Mouse (Mus musculus) c-Kit-positive CD71-positive TER-119-positive erythroid progenitor cells, embryonic 14.5 days (primary cell): Measurements from ENCODE around the gene Olfr460.
"Not testable (repeated sequence)": the region's sequence is repeated elsewhere in the genome, so short reads cannot be mapped to it uniquely, and the experiment has no call there.

Experiments
- DNase-seq: peaks from one replicate; pipeline ENCODE4 v3.0.0-alpha.2; 2013; ENCODE audit warnings: low spot score

Gene Olfr460

DNA sequence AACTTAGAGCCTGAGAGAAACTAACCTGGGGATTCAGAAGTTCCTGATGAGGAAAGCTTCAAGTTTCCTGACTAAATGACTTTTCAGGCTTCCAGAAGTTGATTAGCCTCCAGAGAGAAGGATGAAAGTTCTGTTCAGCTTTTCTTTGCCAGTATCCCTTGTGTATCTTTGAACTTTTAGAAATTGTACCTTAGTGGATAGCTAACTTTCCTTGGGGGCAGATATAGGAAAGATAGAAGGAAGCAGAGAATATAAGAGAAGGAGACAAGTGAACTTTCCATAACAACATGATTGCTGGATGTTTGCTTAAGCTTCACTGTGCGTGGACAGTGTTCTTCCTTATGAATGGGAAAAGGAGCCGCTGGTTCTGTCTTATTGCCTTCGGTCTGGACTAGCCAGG lies at the start of gene Olfr460:
Gene Olfr460 (plus strand): TSS at position 301 of the 400 bp plus-strand sequence.
- DNase-seq = no peak

DNA sequence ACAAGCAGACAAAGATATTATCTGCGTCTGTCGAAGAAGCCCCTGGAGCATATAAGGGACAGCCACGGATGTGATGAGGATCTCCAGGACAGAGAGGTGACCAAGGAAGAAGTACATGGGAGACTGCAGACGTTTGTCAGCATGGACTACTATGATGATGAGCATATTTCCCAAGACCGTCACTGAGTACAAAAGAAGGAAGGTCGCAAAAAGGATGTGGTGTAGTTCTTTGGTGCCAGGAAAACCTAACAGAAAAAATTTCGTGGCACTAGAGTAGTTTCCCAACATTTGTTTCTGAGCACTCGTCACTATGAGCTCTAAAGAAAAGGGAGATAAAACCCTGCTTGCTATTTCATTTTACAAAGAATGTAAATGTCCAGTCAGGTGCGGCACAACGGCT lies 24.6 kb upstream of the Olfr460 start:
- no peak for DNase-seq

DNA sequence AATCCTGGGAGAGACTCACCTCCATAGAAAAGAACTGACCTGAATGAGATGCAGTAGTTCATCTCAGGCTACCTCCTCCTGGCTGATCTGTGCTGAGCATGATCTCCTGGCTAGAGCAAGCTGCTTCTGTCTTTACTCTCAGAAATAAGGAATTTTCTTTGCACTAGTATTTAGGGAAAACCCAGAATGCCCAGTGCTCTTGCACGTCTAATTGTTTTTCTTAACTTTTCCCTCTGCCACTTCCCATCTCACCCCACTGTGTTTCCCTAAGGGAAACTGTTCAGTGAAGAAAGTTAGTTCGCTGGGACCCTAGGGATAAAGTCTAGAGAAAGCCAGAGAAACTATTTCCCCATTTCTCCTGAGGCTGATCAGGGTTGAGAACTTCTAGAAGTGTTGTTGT lies 14.3 kb upstream of the Olfr460 start, which contains the start of gene Olfr461:
Gene Olfr461 (minus strand): TSS at position 101 of the 400 bp plus-strand sequence.
- no peak for DNase-seq

DNA sequence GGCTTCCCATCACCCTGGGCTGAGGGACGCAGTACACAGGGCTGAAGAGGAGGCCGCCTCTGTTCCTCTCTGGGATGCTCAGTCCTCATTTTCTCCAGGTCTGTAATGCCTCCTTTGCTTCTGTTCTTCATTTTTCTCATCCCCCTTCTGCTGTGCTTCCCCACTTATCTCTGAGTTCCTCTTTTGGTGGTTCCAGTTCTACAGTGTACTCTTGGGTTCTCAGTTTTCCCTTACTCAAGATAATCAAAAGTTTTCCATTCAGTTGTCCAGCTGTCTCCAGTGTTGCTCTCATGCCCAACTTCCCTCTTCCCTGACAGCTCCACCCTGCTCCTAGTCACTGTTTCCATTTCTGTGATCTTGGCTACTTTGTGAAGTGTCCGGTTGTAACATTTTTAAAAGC lies 4.3 kb downstream of the Olfr460 start:
- DNase-seq = no peak

DNA sequence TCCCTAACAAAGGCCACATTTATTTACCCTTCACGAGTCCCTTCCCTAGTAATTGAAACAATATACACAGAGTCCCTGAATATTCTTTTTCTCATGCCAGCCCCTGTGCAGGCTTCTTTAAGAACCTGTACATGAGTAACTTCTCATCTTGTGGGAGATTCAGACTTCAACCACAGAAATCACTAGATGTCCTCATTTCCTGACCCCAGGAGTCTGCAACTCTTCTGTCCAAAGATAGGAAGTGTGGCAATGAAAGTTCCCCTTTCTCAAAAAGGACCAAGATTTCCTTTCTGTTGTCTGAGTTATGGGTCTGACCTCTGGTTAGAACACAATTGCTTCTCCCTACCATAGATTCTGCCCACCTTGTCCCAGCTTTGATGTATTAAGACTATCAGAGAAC lies 7.0 kb downstream of the Olfr460 start:
- no peak for DNase-seq

DNA sequence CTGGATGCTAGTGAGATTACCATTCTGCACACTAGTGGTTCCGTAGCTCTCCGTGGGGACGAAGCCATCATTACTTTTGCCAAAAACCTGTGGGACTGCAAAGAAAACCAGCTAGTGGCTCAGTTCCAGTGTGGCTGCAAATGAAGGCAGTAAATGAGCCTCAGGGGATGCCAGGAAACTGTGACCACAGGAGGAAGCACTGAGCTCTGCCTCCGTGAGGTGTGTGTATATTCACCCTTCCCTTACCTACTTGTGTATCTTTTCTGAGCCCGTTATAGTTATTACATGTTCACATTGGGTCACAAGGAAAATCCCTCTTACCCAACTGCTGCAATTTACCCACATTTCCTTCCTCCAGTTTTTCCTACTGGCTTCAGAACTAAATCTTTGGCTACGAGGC lies 15.0 kb downstream of the Olfr460 start:
- no peak for DNase-seq

DNA sequence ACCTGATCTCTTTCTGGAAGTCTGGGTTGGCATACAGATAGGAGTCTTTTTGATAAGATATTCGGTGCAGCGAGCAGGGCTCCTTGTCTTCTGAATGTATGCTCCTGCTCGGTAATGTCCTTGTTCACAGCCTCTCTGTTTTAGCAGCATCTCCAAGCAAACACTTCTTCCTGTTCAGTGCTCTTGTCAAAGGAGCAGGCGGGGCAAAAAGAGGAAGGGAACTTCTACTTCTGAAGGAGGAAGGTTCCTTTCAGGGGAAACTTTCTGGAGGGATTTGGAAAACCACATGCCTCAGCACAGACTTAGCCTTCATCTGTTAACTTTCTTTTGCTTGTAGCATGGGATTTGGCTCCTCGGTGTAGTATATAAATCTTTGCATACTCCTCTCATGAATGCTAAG lies 16.4 kb downstream of the Olfr460 start, which contains the start of gene Clec5a:
Gene Clec5a (minus strand): TSS at position 177 of the 400 bp plus-strand sequence.
- DNase-seq = no peak

DNA sequence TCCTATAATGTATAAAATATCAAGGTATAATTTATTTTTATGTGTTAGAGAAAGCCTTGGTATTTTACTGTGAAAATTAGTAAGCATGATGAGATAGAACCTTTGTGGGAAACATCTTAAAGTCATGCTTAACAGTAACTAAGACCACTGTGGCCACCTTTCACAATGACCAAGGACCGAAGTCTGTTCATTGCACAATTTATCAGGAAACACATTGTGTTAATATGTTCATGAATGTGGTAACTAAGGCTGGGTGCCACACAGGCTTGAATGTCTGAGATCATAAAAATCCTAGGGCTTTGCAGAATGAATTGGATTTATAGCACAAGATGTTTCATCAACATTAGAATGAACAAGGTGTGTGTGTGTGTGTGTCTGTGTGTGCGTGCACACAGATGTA lies 19.1 kb downstream of the Olfr460 start:
- no peak for DNase-seq

DNA sequence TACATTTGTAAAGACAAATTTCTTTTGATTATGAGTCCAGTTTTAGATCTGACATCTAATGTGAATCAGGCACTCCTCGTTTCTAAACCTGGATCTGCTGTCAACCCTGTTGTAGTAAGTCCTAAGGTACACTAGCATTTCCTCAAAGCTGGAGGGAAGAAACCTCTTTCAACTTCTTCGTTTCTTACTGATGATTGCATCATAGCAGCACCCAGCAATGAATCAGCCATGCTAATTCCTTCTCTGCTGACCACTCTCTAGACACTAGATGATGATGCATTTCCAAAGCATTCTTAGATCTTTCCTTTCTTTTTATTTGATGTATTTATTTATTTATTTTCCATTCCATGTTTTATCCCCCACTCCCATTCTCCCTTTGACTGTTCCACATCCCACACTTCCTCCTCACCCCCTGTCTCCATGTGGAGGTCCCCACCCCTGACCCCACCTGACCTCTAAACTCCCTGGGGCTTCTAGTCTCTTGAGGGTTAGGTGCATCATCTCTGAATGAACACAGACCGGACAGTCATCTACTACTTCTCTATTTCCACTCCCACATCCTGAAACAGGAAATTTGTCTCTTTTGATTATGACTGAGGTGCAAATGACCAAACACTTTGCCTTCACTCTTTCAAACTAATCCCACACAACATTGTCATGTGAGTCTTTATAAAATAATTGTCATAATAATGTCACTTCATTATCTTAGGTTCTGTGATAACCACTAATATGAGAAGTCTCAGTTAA lies 25.7 kb downstream of the Olfr460 start:
- DNase-seq = no peak

DNA sequence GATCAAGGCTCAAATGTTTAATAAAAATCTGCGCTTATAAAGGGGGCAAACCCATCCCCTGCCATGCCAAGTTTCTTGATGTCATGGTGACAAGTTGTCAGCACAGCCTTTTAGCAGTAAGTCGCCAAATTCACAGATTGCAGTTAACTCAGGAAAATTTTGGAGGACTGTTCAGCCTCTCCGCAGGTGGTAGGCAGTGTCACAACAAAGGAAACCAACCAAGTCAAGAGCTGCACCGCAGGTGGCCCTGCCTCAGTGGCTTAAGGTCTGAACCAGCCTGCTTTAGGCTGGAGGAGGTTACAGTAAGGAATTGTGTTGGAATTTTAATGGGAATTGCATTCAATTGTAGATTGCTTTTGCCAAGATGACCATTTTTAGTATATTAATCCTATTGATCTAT lies 29.3 kb downstream of the Olfr460 start:
- DNase-seq = not testable (repeated sequence)

DNA sequence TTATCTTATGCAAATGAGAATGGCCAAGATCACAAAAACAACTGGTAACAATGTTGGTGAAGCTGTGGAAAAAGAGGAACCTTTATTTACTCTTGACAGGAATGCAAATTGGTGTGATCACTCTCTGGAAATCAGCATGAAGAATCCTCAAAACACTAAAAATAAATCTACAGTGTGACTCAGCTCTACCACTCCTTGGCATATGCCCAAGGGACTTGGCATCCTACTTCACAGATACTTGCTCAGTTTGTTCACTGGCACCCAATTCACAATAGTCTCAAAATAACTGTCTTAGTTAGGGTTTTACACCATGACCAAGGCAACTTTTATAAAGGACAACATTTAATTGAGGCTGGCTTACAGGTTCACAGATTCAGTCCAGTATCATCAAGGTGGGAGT lies 38.1 kb downstream of the Olfr460 start:
- DNase-seq = no peak

DNA sequence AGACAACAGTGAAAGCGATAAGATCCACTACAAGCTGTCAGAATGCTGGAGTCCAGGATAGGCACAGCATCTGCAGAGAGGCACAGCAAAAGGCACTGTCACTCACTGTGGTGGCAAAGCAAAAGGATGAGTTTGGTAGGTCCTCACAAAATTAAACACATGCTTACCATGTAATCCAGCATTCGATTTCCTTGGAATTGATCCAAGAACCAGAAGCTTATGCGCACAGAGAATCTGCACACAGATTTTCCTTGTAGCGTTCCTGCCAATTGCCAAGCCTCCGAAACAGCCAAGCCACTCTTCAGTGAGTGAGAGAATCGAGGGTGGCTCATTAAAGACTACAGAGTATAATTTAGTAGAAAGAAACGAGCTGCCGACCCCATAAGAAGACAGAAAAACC lies 41.0 kb downstream of the Olfr460 start:
- DNase-seq = no peak

DNA sequence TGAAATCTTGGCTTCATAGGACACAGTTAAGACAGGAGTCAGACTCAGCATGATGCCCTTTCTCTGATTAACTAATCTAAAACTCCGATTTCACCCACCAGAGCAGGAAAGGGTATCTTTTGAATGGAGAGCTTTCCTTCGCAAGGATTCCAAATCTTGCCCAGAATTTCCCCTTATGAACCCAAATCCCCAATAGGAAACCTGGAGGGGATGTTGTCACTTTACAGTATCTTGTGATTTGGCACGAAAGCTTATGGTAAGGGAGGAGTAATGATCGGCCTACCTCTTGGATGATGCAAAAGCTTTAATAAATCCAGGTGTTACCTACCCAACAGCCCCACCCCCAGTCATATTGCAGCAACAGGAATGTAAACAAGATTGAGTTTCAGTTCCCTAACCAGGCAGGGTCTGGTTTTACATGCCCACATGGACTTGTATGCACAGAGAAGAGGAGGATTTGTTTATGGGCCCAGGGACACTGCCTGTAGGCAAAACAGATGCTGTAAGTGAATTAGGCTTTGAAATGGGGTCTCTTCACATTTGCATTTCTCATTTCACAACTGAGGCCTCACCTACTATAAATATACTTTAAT lies 44.1 kb downstream of the Olfr460 start, which contains the start of gene Tas2r138:
Gene Tas2r138 (minus strand): TSS at position 51 of the 593 bp plus-strand sequence.
- DNase-seq = no peak

DNA sequence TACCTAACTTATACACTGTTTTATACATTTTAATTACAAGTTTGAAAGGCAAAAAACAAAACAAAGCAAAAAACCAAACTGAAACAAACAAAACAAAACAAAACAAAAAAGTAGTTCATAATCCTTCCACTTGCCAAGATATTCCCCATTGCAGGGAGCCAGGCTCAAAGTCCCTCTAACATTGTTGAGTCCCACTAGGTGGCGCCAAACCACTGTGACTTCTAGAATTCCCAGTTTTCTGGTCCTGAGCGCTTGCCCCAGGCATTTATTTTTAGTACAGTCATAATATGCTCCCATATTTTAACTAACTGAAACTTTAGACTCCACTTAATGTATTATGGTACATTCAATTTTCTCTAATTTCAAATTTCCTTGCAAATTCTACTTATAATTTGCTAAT lies 48.7 kb downstream of the Olfr460 start:
- DNase-seq = peak; percentile 13
